Mouse (Mus musculus): ENCODE data around the gene Senp3.

GRCm38 (mm10) chr11:69687061-69687460, 5.2 kb upstream of the Senp3 start:
- TF ChIP-seq GATA1 (IDR thresholded peaks at IDR 0.05; ENCODE audit: low read length) = no peak
- TF ChIP-seq TAL1 (IDR thresholded peaks at IDR 0.05; ENCODE audit: low read length) = no peak

Data from erythroblast, embryonic 14.5 days (primary cell).